Mouse (Mus musculus): Measurements from ENCODE around the gene Rrp12. TPM values are rescaled to one million over a fixed set of nuclear protein-coding genes. Genes with fewer than 3 reads are reported as not detected.

The Rrp12 gene
- total and polyA plus RNA-seq, 3 experiments, result 6.6 to 17.4 (median 13.7) TPM

DNA sequence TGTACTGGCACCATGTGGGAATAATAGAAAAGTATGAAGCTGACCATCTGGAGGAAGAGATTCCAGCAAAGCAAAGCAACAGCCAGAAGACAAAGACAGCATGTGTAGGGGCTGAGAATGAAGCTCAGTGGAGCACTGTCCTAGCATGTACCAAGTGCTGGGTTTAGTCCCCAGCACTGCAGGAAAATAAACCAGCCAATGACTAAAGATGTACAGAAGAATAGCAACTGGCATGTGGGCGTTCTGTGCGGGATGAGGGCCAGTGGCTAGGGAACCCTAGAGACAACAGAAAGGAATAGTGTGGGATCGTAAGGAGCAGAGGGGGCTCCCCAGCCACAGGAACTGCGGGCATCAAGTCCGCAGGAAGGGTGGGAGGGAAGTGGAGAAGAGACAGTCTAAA, 26.7 kb downstream of the Rrp12 start:
- TF ChIP-seq POLR2A (IDR thresholded peaks at IDR 0.05; ENCODE audit: insufficient read depth, low read depth, low read length), result no peak
- TF ChIP-seq CTCF (IDR thresholded peaks at IDR 0.05), result no peak
- TF ChIP-seq EP300 (IDR thresholded peaks at IDR 0.05; ENCODE audit: insufficient read depth, low read depth, low read length), result no peak
- no peaks in the 10 kb centered on the region for H3K79me2 ChIP-seq (replicated peaks; ENCODE audit: control insufficient read depth, insufficient read depth, low read length)
- H3K4me3 ChIP-seq, result no peak overlapping the region
- intact Hi-C loops (cut with DNase I), result no loop called here
- no peaks in the 10 kb centered on the region for H3K4me1 ChIP-seq (ENCODE audit: control insufficient read depth, insufficient read depth, low read length)
- H3K9ac ChIP-seq (ENCODE audit: low read depth, low read length), result no peak overlapping the region
- WGBS, result 97% methylated on average over 5 of the region's 5 CpGs
- no peaks in the 10 kb centered on the region for H3K36me3 ChIP-seq (ENCODE audit: control insufficient read depth, insufficient read depth, low read length)
- H3K27me3 ChIP-seq (ENCODE audit: control insufficient read depth, insufficient read depth, low read length), result no peaks in the 10 kb centered on the region
- DNase-seq, result no peak
- no peak overlapping the region for H3K27ac ChIP-seq

DNA sequence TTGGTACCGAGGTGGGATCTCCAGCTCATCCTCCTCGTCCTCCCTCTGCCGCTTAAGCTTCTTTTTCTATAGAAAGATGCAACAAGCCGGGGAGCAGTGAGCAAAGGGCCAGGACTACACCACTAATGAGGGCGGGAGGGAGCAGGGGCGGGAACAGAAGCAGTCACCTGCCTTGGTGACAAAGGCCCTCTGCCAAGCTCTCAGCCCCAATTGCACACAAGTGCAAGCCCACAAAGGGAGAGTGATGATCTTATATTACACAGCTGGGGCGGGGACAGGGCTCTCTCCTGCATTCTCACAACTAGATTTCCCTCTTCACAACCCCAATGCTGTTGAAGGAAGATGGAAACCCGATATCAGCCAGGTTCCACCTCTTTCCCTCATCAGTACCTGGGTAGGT, 29.3 kb downstream of the Rrp12 start:
- Histone ChIP-seq H3K4me1 (ENCODE audit: control insufficient read depth, insufficient read depth, low read length) (no peaks in the 10 kb centered on the region), H3K27ac (no peak overlapping the region), H3K27me3 (ENCODE audit: control insufficient read depth, insufficient read depth, low read length) (no peaks in the 10 kb centered on the region), H3K36me3 (ENCODE audit: control insufficient read depth, insufficient read depth, low read length) (no peaks in the 10 kb centered on the region), H3K79me2 (replicated peaks; ENCODE audit: control insufficient read depth, insufficient read depth, low read length) (no peaks in the 10 kb centered on the region), H3K4me3 (no peak overlapping the region), H3K9ac (ENCODE audit: low read depth, low read length) (no peak overlapping the region)
- intact Hi-C loops (cut with DNase I), result no loop called here
- no peak for DNase-seq
- TF ChIP-seq POLR2A (IDR thresholded peaks at IDR 0.05; ENCODE audit: insufficient read depth, low read depth, low read length) (no peak), EP300 (IDR thresholded peaks at IDR 0.05; ENCODE audit: insufficient read depth, low read depth, low read length) (no peak), CTCF (IDR thresholded peaks at IDR 0.05) (no peak)
- WGBS, result 91% methylated on average over 8 of the region's 8 CpGs

DNA sequence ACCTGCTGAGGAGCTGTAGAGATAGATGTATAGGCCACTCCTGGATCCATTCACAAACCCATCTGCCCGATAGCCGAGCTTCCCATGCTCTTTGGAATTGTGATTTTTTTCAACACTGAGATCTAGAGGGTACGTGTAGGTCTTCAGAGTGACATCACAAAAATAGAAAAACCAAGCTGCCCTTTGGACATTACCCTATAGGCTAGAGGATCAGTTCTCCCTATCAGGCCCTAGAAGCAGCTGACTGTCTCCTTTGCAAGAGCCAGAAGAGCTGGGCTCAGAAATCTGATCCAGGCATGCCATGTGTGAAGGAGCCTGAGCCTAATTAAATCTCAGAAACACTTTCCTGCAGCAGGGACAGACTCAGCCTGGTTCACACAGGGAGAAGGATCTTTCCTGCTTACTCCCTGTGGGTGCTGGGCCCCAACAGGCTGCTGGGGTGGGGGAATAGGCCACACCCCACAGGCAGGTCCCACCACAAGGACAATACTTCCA, 38.1 kb downstream of the Rrp12 start:
- TF ChIP-seq POLR2A (IDR thresholded peaks at IDR 0.05; ENCODE audit: insufficient read depth, low read depth, low read length) (no peak), CTCF (IDR thresholded peaks at IDR 0.05) (no peak), EP300 (IDR thresholded peaks at IDR 0.05; ENCODE audit: insufficient read depth, low read depth, low read length) (no peak)
- H3K27me3 ChIP-seq (ENCODE audit: control insufficient read depth, insufficient read depth, low read length), result no peaks in the 10 kb centered on the region
- WGBS, result 79% methylated on average over 3 of the region's 3 CpGs
- H3K36me3 ChIP-seq (ENCODE audit: control insufficient read depth, insufficient read depth, low read length), result no peaks in the 10 kb centered on the region
- DNase-seq, result no peak
- intact Hi-C loops (cut with DNase I), result no loop called here
- H3K79me2 ChIP-seq (replicated peaks; ENCODE audit: control insufficient read depth, insufficient read depth, low read length), result no peaks in the 10 kb centered on the region
- no peak overlapping the region for H3K27ac ChIP-seq
- no peak overlapping the region for H3K4me3 ChIP-seq
- H3K4me1 ChIP-seq (ENCODE audit: control insufficient read depth, insufficient read depth, low read length), result no peaks in the 10 kb centered on the region
- H3K9ac ChIP-seq (ENCODE audit: low read depth, low read length), result no peak overlapping the region

DNA sequence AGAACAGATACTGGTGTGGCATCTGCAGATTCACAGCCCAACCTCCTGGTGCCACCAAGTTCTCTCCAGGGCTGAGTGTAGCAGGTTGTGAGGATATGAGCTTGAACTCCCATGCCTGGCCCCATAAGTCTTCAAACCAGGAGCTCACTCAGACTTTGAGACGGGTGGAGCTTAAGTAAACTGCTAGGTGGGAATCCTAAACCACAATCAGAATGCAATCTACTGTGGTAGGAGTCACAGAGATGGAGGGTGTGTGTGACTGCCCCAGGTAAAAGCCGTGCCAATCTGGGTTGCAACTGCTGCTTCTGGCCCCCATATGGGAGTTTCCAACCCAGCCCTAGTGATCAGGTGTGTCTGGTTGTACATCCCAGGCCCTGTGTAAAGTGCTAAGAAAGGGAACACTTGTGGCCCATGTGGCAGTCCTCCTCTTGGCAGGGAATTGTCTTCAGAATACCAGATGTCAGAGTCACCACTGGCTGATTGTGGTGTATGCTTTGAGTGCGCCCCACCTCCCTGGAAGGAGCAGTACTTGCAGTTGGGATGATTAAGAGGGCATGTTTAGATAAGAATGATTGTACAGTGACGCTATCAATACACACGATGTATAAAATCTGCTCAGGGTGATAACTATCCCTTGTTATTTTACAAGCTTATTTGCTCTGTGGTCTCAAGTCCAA, 38.7 kb downstream of the Rrp12 start:
- no peak overlapping the region for H3K4me3 ChIP-seq
- no peaks in the 10 kb centered on the region for H3K27me3 ChIP-seq (ENCODE audit: control insufficient read depth, insufficient read depth, low read length)
- no peaks in the 10 kb centered on the region for H3K79me2 ChIP-seq (replicated peaks; ENCODE audit: control insufficient read depth, insufficient read depth, low read length)
- no peak overlapping the region for H3K9ac ChIP-seq (ENCODE audit: low read depth, low read length)
- H3K36me3 ChIP-seq (ENCODE audit: control insufficient read depth, insufficient read depth, low read length), result no peaks in the 10 kb centered on the region
- no peak overlapping the region for H3K27ac ChIP-seq
- TF ChIP-seq CTCF (IDR thresholded peaks at IDR 0.05) (no peak), EP300 (IDR thresholded peaks at IDR 0.05; ENCODE audit: insufficient read depth, low read depth, low read length) (no peak), POLR2A (IDR thresholded peaks at IDR 0.05; ENCODE audit: insufficient read depth, low read depth, low read length) (no peak)
- no peaks in the 10 kb centered on the region for H3K4me1 ChIP-seq (ENCODE audit: control insufficient read depth, insufficient read depth, low read length)
- intact Hi-C loops (cut with DNase I), result no loop called here
- 63% methylated on average over 5 of the region's 5 CpGs for WGBS
- no peak for DNase-seq

DNA sequence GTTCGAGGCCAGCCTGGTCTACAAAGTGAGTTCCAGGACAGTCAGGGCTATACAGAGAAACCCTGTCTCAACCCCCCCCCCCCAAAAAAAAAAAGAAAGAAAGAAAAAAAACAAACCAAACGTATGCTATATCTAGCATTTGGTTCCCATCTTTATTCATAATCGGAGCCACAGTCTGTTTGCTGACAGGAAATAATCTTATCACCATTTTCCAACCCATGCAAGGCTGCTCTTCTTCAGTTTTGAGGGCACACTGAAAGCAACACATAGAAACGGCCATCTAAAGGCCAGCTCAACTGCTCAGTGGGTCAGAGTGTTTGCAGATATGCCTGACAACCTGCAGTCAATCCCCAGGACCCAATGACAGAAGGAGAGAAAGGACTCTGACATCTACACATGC, 43.5 kb downstream of the Rrp12 start:
- WGBS, result 64% methylated on average over 4 of the region's 4 CpGs
- no peaks in the 10 kb centered on the region for H3K79me2 ChIP-seq (replicated peaks; ENCODE audit: control insufficient read depth, insufficient read depth, low read length)
- no peak for DNase-seq
- no peaks in the 10 kb centered on the region for H3K36me3 ChIP-seq (ENCODE audit: control insufficient read depth, insufficient read depth, low read length)
- intact Hi-C loops (cut with DNase I), result no loop called here
- no peaks in the 10 kb centered on the region for H3K4me1 ChIP-seq (ENCODE audit: control insufficient read depth, insufficient read depth, low read length)
- no peaks in the 10 kb centered on the region for H3K27me3 ChIP-seq (ENCODE audit: control insufficient read depth, insufficient read depth, low read length)
- H3K4me3 ChIP-seq, result no peak overlapping the region
- H3K27ac ChIP-seq, result no peak overlapping the region
- TF ChIP-seq EP300 (IDR thresholded peaks at IDR 0.05; ENCODE audit: insufficient read depth, low read depth, low read length) (no peak), CTCF (IDR thresholded peaks at IDR 0.05) (no peak), POLR2A (IDR thresholded peaks at IDR 0.05; ENCODE audit: insufficient read depth, low read depth, low read length) (no peak)
- no peak overlapping the region for H3K9ac ChIP-seq (ENCODE audit: low read depth, low read length)

DNA sequence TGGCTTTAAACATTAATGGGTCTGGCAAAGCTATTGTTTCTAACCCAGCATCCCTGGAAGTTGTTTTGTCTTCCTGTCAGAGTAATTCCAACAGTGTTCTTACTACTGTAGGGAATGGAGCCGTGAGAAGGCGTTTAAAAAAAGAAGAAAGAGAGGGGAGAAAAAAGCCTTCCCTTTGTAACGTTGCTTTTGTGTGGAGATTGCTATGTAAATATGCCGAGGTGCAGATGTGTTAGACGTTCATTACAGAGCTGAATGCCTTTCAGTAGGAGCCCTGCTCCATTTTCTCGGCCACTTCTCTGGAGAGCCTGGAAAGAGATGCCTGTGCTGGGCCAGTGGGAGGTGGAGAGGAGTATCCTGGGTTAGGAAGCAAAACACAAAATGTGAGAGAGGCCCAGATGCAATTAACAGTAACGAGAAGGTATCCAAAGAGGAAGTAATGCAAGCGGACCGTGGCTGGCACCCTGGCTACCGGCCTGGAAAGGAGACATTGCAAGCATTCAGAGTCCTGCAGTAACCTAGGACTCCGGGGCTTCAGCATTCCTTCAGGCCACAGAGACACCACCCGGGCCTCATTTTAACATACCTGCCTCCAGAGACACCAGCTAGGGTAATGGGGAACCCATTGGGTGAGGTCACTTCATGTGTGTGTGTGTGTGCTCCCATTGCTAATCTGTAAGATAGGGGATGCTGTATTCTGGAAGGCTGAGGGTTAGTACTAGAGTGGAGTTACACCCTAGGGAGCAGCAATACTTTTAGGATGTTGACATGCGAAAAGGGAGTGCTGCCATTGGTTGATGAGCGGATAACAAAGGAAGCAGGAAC, 45.0 kb downstream of the Rrp12 start:
- Histone ChIP-seq H3K27ac (no peak overlapping the region), H3K79me2 (replicated peaks; ENCODE audit: control insufficient read depth, insufficient read depth, low read length) (no peaks in the 10 kb centered on the region), H3K27me3 (ENCODE audit: control insufficient read depth, insufficient read depth, low read length) (no peaks in the 10 kb centered on the region), H3K4me1 (ENCODE audit: control insufficient read depth, insufficient read depth, low read length) (peaks cover 4% of the 10 kb centered on the region), H3K36me3 (ENCODE audit: control insufficient read depth, insufficient read depth, low read length) (no peaks in the 10 kb centered on the region), H3K4me3 (no peak overlapping the region), H3K9ac (ENCODE audit: low read depth, low read length) (no peak overlapping the region)
- intact Hi-C loops (cut with DNase I), result no loop called here
- no peak for DNase-seq
- TF ChIP-seq POLR2A (IDR thresholded peaks at IDR 0.05; ENCODE audit: insufficient read depth, low read depth, low read length), result no peak
- TF ChIP-seq CTCF (IDR thresholded peaks at IDR 0.05), result no peak
- TF ChIP-seq EP300 (IDR thresholded peaks at IDR 0.05; ENCODE audit: insufficient read depth, low read depth, low read length), result no peak
- WGBS, result 41% methylated on average over 14 of the region's 14 CpGs
